Mouse (Mus musculus) liver, embryonic 14.5 days (tissue): ENCODE results near the gene Pitpnm1. TPM values are rescaled to one million over a fixed set of nuclear protein-coding genes. Genes with fewer than 3 reads are reported as not detected.
A peak's percentile ranks its signal among the peaks of the same experiment; 100 is the strongest.

Source experiments
- ATAC-seq: fragments of 200-750 bp; cut with Nextera tagmentation; 2 replicates; pipeline ENCODE4 v1.8.0; 2017; ENCODE audit warnings: moderate number of reproducible peaks, mild to moderate bottlenecking, moderate library complexity; ENCODE audit not compliant: insufficient read depth
- DNase-seq, 3 experiments: peaks; one replicate each; pipeline ENCODE4 v3.0.0-alpha.2; 2012 to 2013; ENCODE audit warnings: low read depth in 3 of 3, low spot score in 3 of 3
- H3K27ac ChIP-seq: fragments of 300-500 bp; sonication (generic); 2 replicates; pipeline ENCODE4 v1.5.1; 2014; ENCODE audit warnings: moderate library complexity, mild to moderate bottlenecking, control low read depth, inconsistent platforms
- H3K27me3 ChIP-seq: fragments of 300-500 bp; sonication (generic); 2 replicates; pipeline ENCODE4 v1.6.1; 2014; ENCODE audit warnings: mild to moderate bottlenecking, low read length, moderate library complexity; ENCODE audit not compliant: control insufficient read depth, insufficient read depth
- H3K36me3 ChIP-seq: fragments of 300-500 bp; sonication (generic); replicated peaks from 2 replicates; pipeline ENCODE4 v1.6.1; 2014; ENCODE audit warnings: low read depth; ENCODE audit not compliant: control insufficient read depth, insufficient read depth
- H3K4me1 ChIP-seq, 2 experiments: fragments of 200-500 bp in 1 of 2; fragments of 300-500 bp in 1 of 2; sonication (generic) in 1 of 2; replicated peaks; 2 replicates each; pipeline ENCODE4 v1.6.1; 2012 to 2014; ENCODE audit warnings: antibody characterized with exemption in 1 of 2, inconsistent platforms in 1 of 2, low read length in 1 of 2; ENCODE audit not compliant: control insufficient read depth in 2 of 2, insufficient read depth in 2 of 2
- H3K4me2 ChIP-seq: fragments of 300-500 bp; sonication (generic); 2 replicates; pipeline ENCODE4 v1.6.1; 2014; ENCODE audit warnings: low read depth, mild to moderate bottlenecking, control low read depth, moderate library complexity
- H3K4me3 ChIP-seq, 2 experiments: fragments of 200-500 bp in 1 of 2; fragments of 300-500 bp in 1 of 2; sonication (generic) in 1 of 2; 2 replicates each; pipeline ENCODE4 v1.5.1; 2012 to 2014; ENCODE audit warnings: low read depth in 2 of 2, low read length in 2 of 2, mild to moderate bottlenecking in 2 of 2, control low read depth in 1 of 2, inconsistent platforms in 1 of 2, moderate library complexity in 1 of 2; ENCODE audit not compliant: insufficient read depth in 1 of 2
- H3K9ac ChIP-seq: fragments of 300-500 bp; sonication (generic); replicated peaks from 2 replicates; pipeline ENCODE4 v1.6.1; 2014; ENCODE audit warnings: mild to moderate bottlenecking, control low read depth, moderate library complexity
- H3K9me3 ChIP-seq: fragments of 300-500 bp; sonication (generic); 2 replicates; pipeline ENCODE4 v1.6.1; 2016; ENCODE audit warnings: low read length, mixed read lengths; ENCODE audit not compliant: control insufficient read depth
- CTCF ChIP-seq: IDR thresholded peaks from 2 replicates; pipeline ENCODE4 v1.5.1; 2016; ENCODE audit warnings: antibody characterized with exemption, low read depth, control low read depth
- EP300 ChIP-seq: IDR thresholded peaks from 2 replicates; pipeline ENCODE4 v1.6.1; 2016; ENCODE audit warnings: antibody characterized with exemption, low read depth
- WGBS: fragments of 180-500 bp; shearing (Covaris S2); extraction: QIAGEN DNeasy Blood & Tissue Kit; methylation state at CpG from one replicate; pipeline ENCODE4 v1.1.7; 2014; ENCODE audit not compliant: insufficient replicate concordance; 5-methylcytosine and 5-hydroxymethylcytosine counted together
- polyA plus RNA-seq, 2 experiments: library from polyadenylated mRNA; depleted of rRNA in 1 of 2; stranded (reverse) in 1 of 2; unstranded in 1 of 2; fragments of >200 nt; fragmentation: Nextera tagmentation in 1 of 2; extraction: Ambion mirVana in 1 of 2; gene quantifications; 2 replicates each; pipeline versions ENCODE4 v1.2.1 to v1.2.3; 2012 to 2014

Pitpnm1 gene
- polyA plus RNA-seq, 2 experiments, result 3.4 to 7.1 TPM

GRCm38 (mm10) chr19:4083316-4083715 is 16.5 kb upstream of the Pitpnm1 start:
- H3K36me3 ChIP-seq, result no peaks in the 10 kb centered on the region
- no peak overlapping the region for H3K4me3 ChIP-seq
- DNase-seq (no peak), ATAC-seq (no peak)
- no peak overlapping the region for H3K27ac ChIP-seq
- no peaks in the 10 kb centered on the region for H3K9me3 ChIP-seq
- no peak overlapping the region for H3K9ac ChIP-seq
- TF ChIP-seq CTCF (no peak), EP300 (no peak)
- peaks cover 20 to 23% of the 10 kb centered on the region in 2 experiments for H3K4me1 ChIP-seq
- no peak overlapping the region for H3K4me2 ChIP-seq
- 74% methylated on average over 7 of the region's 7 CpGs for WGBS
- no peaks in the 10 kb centered on the region for H3K27me3 ChIP-seq

- ATAC-seq (no peak), DNase-seq (no peak)
- Histone ChIP-seq H3K9me3 (no peaks in the 10 kb centered on the region), H3K4me1 (peaks cover 20 to 23% of the 10 kb centered on the region in 2 experiments), H3K36me3 (no peaks in the 10 kb centered on the region), H3K27me3 (no peaks in the 10 kb centered on the region), H3K4me2 (no peak overlapping the region), H3K27ac (no peak overlapping the region), H3K4me3 (no peak overlapping the region), H3K9ac (no peak overlapping the region)
- WGBS, result 37% methylated on average over 8 of the region's 8 CpGs
- no peak for TF ChIP-seq EP300
Measured at GRCm38 (mm10) chr19:4083826-4084225, 16.0 kb upstream of the Pitpnm1 start.

- H3K9me3 ChIP-seq, result no peaks in the 10 kb centered on the region
- H3K4me1 ChIP-seq, result peaks cover 13 to 15% of the 10 kb centered on the region in 2 experiments
- no peak overlapping the region for H3K4me3 ChIP-seq
- no peaks in the 10 kb centered on the region for H3K36me3 ChIP-seq
- H3K4me2 ChIP-seq, result no peak overlapping the region
- WGBS, result 74% methylated on average over 1 of the region's 1 CpGs
- peak; percentile 66 for TF ChIP-seq CTCF
- TF ChIP-seq EP300, result no peak
- H3K27me3 ChIP-seq, result no peaks in the 10 kb centered on the region
- no peak for ATAC-seq
- no peak overlapping the region for H3K27ac ChIP-seq
- DNase-seq, result no peak
- no peak overlapping the region for H3K9ac ChIP-seq
Measured at GRCm38 (mm10) chr19:4084984-4085383, 14.8 kb upstream of the Pitpnm1 start.

DNA sequence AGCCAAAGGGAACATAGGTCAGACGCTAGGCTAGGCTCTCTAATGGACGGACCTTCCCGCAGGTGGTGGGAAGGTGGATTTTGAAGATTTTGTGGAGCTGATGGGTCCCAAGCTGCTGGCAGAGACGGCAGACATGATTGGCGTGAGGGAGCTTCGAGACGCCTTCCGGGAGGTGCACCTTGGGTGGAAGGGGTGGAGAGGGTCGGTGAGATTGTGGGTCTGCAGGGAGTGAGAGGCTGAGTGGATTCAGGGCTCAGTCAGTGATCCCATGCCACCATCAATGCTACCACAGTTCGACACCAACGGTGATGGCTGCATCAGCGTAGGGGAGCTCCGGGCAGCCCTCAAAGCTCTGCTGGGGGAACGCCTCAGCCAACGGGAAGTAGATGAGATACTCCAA is 13.6 kb upstream of the Pitpnm1 start:
- DNase-seq, result no peak
- no peak overlapping the region for H3K9ac ChIP-seq
- H3K9me3 ChIP-seq, result no peaks in the 10 kb centered on the region
- H3K4me2 ChIP-seq, result no peak overlapping the region
- no peaks in the 10 kb centered on the region for H3K36me3 ChIP-seq
- 71% methylated on average over 15 of the region's 15 CpGs for WGBS
- H3K27ac ChIP-seq, result no peak overlapping the region
- no peaks in the 10 kb centered on the region for H3K27me3 ChIP-seq
- TF ChIP-seq CTCF (no peak), EP300 (no peak)
- no peak for ATAC-seq
- H3K4me3 ChIP-seq, result no peak overlapping the region
- peaks cover 2 to 4% of the 10 kb centered on the region in 2 experiments for H3K4me1 ChIP-seq

- 69% methylated on average over 5 of the region's 5 CpGs for WGBS
- Histone ChIP-seq H3K27ac (no peak overlapping the region), H3K9me3 (no peaks in the 10 kb centered on the region), H3K4me1 (peaks cover 0 to 2% of the 10 kb centered on the region in 2 experiments; a peak in 1 of 4 replicates), H3K4me2 (no peak overlapping the region), H3K4me3 (no peak overlapping the region), H3K27me3 (no peaks in the 10 kb centered on the region), H3K9ac (no peak overlapping the region), H3K36me3 (no peaks in the 10 kb centered on the region)
- DNase-seq, result no peak
- no peak for TF ChIP-seq CTCF
- TF ChIP-seq EP300, result no peak
- ATAC-seq, result no peak
Measured at GRCm38 (mm10) chr19:4087090-4087489, 12.7 kb upstream of the Pitpnm1 start.
